Mouse (Mus musculus): ENCODE results near the gene Adgra3.

Gene Adgra3

GRCm38 (mm10) chr5:50058421-50059286, at the start of gene Adgra3:
Gene Adgra3, minus strand, starts transcription at chr5:50059006.
- peak; percentile 80 for DNase-seq (ENCODE audit: low spot score)

- DNase-seq (ENCODE audit: low spot score), result no peak
Observed at GRCm38 (mm10) chr5:50083441-50083840, 24.6 kb upstream of the Adgra3 start.

DNA sequence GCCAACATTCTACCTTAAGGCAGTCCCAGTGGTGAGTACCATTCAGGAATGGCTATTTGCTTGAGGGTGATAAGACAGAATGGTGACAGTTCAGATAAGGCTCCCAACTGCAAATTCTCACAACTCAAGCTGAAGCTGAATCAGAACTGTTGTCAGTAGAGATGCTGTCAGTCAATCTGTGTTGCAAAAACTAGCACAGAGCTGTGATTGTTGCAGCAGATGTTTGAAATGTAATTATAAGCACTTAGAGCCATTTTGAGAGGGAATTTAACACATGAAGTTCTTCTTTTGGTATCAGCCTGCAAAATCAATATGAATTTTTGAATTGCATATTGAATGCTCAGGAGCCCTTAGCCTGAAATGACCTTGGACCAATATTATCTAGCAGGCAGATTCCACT, 15.4 kb upstream of the Adgra3 start:
- DNase-seq (ENCODE audit: low spot score), result no peak

DNA sequence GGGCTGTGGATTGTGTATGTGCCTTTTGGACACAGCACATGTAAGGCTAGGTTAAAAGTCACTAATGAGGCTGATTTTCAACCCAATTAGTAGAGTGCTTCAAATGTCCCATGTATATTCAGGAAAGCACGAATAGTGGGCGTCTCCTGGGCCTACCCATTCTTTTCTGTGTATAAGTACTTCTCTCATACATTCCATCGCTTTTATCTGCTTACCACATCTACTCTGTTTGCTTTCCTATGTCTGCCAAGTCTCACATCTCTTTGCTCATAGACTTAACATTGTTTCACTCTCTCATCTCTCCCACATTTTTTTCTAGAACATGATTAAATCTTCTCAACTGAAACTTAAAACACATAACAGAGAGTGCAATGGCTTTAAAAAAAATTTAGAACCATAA, 5.4 kb upstream of the Adgra3 start:
- DNase-seq (ENCODE audit: low spot score), result no peak

DNA sequence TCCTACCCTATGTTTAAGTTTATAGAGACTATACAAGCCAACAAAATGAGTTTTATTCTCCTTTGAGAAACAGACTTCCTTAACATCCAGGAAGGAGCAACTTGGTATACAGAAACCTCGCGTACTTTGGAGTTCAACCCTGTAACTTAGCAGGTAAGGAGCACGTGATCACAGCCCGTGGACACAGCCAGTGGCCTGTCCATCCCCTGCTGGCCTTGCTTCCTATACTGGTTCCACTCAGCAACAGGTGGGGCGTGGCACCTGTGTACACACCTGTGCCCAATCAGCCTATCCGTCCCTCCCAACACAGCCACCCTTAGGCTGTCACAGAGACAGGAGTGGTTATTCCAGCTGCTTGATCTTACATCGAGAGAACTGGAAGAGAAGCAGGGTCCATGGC, 780 bp upstream of the Adgra3 start:
- peak; percentile 13 for DNase-seq (ENCODE audit: low spot score)

DNA sequence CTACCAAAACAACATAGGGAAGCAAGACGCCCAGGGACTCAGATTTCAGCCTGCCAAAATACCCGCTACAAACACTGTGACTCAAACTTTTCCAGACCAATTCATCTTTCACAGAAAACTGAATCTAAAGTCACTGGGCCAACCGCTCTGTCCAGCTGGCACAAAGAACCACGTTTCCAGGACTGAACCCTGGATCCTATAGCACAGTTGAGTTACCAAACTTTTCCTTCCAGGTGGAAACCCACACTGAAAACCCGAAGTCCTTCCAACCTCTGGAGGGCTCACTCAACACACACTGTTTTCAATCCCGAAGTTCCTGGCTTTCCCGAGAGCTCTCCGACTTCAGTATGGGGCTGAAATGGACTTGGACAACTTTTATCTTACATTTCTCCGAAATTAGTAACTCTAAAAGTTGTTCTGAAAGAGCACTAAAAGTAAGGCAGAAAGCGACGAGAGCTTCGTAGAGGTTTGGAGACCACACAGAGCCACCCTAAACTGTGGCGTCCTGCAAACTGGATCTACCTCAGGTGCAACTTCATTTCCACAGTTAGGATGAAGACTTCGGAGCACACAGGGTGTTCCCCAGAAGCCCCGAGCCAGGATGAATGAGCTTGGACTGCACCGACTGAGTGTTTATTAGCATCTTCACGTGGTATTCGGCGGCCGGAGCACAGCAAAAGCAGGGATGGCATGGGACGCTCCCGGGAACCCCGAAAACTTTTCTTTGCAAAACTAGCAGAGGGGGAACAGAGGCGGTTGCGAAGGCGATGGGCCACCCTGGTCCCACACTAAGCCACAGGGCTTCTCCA, 990 bp downstream of the Adgra3 start:
- DNase-seq (ENCODE audit: low spot score), result peak; percentile 10

GRCm38 (mm10) chr5:50052456-50052855, 6.3 kb downstream of the Adgra3 start:
- no peak for DNase-seq (ENCODE audit: low spot score)

GRCm38 (mm10) chr5:50050668-50051425, 8.0 kb downstream of the Adgra3 start:
- DNase-seq (ENCODE audit: low spot score), result no peak

- no peak for DNase-seq (ENCODE audit: low spot score)
Observed at GRCm38 (mm10) chr5:50050037-50050436, 8.8 kb downstream of the Adgra3 start.

DNA sequence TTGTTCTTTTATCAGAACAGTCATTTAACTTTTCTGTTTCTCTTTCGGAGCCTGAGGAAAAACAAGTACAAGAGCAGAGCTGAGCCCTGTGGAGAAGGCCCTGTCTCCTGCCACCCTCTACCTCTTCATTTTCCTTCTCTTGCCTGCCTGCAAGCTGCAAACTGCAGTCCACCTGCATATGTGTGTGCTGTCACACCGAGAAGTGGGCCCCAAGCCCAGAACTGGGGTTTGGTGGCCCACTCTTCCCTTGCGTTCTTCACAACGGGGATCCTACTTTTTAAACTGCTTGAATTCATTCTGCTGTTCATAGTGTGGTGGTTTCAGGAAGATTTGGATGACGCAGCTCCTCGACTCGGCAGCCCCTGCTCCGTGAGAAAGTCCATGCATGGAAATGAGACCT, 9.3 kb downstream of the Adgra3 start:
- no peak for DNase-seq (ENCODE audit: low spot score)

- peak; percentile 59 for DNase-seq (ENCODE audit: low spot score)
Observed at GRCm38 (mm10) chr5:50048960-50049359, 9.8 kb downstream of the Adgra3 start.

- no peak for DNase-seq (ENCODE audit: low spot score)
Observed at GRCm38 (mm10) chr5:50048271-50048851, 10.4 kb downstream of the Adgra3 start.

DNA sequence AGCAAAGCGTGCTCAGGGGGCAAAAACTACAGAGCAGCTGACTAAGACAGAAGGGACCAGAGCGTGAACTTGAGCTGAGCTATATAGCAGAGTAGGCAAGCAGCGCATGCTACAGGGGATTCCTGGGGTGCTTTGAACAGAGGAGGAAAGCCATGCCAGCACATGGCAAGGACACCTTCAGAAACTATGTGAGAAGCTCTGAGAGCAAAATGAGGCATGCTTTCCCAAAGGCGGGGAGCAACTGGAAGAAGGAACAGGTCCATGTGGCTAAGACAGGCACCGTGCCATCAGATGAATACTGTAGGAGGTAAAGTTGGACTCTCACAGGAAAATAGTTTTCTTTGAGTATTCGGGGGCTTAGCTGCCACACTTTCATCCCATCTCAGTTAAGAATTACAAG, 13.6 kb downstream of the Adgra3 start:
- no peak for DNase-seq (ENCODE audit: low spot score)

- DNase-seq (ENCODE audit: low spot score), result no peak
Observed at GRCm38 (mm10) chr5:50043677-50044076, 15.1 kb downstream of the Adgra3 start.

DNA sequence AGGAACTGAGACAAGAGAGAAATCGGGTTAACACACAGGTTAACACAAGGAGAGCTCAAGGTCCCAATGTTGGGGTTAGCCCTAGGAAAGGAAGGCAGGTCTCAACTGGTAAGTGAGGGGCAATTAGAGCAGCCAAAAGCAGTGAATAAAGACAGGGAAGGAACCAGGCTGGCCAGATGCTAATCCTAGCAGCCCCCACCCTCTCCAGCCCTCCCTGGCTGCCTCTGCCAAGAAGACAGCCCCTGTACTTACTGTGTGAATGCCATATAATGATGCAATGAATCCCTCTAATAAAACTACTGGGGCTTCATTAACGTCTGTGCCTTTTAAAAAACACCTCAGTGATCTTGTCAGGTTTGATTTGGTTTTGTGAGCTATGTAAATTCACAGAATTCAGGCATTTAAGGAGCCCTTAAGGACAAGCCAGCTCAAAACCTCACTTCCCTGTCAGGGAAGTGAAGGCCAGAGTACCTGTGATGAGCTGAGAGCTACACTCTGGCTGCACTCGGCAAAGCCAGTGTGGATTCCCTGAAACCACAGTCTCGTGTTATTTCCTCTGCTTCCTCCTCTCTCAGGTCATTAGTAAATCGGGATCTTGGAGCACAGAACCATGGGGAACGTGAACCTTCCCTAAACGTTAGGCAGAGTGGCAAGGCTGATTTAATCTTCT, 16.4 kb downstream of the Adgra3 start:
- no peak for DNase-seq (ENCODE audit: low spot score)

DNA sequence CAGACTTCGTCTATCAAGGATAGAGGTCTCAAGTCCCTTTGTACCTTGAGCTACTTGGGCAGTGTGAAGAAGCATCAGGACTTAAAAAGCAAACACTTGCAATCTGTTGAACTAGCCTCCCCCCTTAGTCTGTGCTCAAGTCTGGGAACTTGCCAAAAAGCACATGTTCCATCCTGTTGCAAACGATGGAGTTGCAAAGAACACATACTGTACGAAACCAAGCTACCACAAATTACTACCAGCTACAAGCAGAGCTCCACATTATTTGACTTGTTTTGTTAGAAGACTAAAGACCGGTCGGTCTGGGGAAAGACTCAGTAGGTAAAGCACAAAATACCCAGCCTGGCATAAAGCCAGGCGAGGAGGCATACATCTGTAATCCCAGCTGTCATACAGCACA, 19.3 kb downstream of the Adgra3 start:
- no peak for DNase-seq (ENCODE audit: low spot score)

DNA sequence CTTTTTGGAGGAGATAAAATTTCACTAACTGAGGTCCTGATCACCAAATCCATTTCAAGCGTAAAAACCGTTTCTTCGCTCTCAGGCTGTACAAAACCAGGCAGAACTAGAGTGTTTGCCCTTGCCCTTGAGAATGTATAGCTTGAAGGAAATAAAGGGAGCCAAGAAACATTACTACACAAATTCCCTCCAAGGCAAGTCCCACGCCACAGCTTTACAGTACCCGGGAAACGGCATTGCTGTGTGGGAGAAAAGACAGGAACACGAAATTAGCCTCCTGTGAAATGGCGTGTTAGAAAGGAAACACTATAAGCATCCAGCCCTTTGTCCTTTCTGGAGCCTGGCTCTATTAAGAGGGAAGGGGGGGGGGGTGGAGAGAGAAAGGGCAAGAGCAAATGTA, 21.1 kb downstream of the Adgra3 start:
- DNase-seq (ENCODE audit: low spot score), result no peak

DNA sequence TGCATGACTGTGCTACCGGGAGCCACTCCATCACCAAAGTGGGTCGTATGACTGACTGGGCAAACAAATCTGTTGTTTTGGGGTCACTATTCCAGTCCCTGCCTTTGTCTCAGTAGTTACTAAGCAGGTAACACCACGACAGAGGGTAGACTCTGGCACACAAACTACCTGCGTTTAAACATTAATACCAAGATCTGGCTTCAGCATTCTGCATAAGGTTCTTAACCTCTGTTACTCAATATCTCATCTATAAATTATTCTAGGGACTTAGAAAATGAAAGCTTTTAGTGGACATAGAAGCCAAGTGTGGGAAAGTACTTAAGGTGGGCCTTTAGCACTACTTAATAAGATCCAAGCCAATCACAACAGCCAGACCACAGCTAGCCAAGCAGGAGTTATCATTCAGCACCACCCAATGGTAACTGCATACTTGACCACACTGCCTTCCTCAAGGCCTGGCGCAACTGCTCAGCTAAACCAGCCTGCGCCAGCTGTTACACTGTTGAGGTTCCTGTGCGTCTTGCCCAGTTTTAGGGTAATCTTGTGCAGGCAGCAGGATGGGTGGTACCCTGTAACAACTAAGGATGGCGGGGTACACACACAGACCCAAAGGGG, 23.8 kb downstream of the Adgra3 start:
- no peak for DNase-seq (ENCODE audit: low spot score)

- DNase-seq (ENCODE audit: low spot score), result no peak
Observed at GRCm38 (mm10) chr5:50034231-50034630, 24.6 kb downstream of the Adgra3 start.

DNA sequence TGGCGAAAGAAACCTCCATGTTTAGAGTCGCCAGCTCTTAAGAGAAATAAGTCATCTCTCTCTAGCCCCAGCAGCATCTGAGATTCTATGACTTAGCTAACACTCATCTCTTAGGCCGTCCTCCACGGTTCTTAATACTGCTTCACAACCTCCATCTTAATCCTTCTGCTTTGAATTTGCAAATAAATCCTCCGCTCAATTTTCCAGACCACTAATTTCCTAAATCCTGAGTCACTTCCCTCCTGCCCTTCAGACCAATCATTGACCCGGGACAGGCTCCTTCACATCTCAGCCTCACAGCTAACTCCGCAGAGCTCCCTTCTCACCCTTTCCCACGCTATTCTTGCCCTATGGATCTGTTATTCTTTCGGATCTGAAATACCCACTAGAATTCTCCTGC, 25.1 kb downstream of the Adgra3 start:
- no peak for DNase-seq (ENCODE audit: low spot score)

DNA sequence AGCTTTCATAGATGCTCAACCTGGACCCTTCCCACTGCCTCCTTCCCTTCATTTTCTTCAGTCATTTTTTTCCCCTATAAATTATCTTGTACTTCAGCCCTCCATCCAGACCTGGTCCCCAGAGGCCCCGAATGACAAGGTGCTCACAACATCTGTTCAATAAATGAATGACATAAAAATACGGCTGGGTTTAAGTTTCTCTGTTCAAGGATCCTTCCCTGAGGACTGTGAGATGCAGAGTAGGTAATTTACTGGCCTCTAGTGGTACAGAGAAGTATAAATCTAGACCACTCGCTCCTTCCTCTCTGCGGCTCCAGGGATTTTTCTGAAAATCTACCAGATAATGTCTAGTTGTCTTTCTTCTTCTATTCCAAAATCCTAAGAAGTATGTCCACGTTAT, 26.5 kb downstream of the Adgra3 start:
- DNase-seq (ENCODE audit: low spot score), result no peak

Data from urinary bladder, postnatal 14 days (tissue).